Mouse (Mus musculus) ovary, postnatal 10 days (tissue): ENCODE data around the gene Prss57.

Experiments used
- DNase-seq: peaks from one replicate; pipeline ENCODE4 v3.0.0; 2022; ENCODE audit warnings: low spot score

Gene Prss57

GRCm38 (mm10) chr10:79790861-79791260 lies at the start of gene Prss57:
Gene Prss57 (minus strand): TSS chr10:79790961.
- DNase-seq: no peak

- no peak for DNase-seq
Measured at GRCm38 (mm10) chr10:79840091-79840490, 49.3 kb upstream of the Prss57 start.

- DNase-seq: no peak
Measured at GRCm38 (mm10) chr10:79838151-79838550, 47.4 kb upstream of the Prss57 start.

DNA sequence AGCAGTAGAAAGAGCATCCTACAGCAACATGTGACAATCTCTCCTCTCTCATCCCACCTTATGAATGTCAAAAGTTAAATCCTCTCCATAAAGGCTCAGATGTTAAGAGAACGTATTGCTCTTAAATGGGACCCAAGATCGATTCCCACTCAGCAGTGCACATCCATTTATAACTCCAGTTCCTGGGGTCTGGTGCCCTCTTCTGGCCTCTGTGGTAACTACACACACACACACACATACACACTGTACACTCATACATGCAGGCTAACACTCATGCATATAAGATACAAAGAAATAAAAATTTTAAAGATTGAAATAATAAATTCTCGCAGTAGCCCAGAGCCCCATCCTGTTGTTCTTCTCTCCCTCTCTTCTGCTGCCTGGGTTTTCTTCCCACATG lies 46.2 kb upstream of the Prss57 start:
- no peak for DNase-seq

DNA sequence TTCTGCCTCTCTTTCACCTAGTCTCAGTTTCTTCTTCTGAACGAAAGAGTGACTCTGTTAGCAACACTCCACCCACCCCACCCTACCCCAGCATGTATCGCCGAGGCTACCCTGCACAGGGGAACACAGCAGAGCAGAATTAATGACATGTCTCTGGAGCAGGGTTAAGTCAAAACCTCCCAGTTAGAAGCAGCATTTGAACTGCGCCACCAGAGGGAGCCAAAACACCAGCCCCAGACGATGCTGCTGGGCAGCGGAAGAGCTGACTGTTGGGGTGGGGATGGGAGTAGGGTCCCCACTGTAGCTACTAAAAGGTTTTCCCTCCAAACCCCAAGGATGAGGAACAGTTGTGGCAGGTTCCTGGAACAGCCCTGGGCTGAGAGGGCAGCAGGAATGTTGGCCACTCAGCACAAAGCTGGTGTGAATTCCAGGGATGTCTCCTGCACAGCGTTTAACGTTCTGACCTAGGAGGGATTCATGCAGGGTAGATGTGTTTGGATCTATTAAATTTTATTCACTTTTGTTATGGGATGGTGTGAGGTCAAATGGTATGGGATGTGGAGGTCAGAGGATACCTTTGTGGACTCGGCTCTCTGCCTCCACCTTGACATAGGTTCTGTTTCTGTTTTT lies 44.1 kb upstream of the Prss57 start:
- no peak for DNase-seq

DNA sequence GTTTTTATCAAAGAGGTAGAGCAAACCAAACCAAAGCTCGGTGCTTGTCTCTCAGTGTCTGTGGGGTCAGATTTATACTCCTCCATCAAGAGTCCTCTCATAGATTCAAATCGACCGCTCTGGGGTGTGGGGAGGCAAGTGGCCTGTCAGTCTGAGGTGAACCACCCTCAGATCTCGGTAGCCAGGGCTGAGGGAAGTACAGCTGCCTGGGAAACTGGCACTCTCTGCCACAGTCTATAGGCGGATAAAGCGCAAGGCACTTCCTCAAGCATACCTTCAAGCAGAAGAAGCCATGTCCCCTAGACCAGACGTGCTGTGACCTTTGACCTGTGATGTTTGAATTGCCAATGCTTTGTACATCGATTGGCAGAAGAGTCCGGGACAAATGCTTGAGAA lies 42.0 kb upstream of the Prss57 start:
- no peak for DNase-seq

DNA sequence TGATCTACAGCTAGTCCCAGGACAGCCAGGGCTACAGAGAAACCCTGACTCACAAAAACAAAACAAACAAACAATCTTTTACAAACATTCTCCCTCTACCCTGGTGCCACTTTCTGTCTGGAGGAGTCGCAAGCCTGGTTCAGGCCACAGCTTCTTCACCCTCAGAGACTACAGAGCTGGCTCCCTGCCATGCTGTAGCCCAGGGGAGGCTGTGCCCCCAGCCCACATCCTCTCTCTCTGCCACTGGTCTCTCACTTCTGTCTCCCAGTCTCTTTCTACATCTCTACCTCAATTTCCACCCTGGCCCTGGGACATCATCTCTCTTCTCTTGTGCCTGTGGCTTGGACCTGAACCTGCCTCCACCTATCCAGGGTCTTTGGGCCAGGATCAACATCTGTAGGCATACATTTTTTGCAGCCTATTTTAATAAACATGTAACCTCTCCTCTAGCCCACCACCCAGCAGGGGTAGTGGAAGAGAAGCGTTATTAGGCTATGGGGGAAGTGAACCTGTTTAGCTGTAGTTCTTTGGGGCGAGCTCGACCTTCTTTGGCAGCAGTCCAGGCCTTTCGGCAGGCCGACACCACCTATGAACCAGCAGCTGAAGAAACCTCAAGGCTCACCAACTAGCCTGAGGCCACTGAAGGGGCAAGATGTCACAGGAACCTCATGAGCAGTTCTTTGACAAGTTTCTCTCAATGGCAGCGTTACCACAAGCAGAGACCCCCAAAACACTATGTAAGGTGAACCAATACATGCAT lies 41.4 kb upstream of the Prss57 start:
- DNase-seq: no peak

GRCm38 (mm10) chr10:79831583-79831982 lies 40.8 kb upstream of the Prss57 start:
- DNase-seq: no peak

DNA sequence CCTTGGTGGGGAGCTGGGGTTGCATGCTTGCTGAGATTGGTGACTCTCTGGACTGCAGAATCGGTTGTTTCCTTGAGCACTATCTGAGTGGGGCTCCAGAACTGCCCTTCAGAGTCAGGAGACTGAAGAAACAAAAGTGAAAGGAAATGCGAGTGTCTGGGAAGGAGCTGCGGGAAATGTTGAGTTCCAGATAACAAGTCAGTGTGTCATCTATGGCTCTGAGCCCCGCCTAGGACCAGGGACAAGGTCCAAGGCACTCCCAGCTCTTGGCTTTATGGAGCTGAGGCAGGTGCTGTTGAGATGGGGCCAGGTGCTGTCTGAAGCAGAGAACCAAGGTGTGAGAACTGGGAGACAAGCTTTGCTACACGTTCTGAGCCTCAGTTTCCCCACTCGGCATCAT lies 33.7 kb upstream of the Prss57 start:
- DNase-seq: no peak

DNA sequence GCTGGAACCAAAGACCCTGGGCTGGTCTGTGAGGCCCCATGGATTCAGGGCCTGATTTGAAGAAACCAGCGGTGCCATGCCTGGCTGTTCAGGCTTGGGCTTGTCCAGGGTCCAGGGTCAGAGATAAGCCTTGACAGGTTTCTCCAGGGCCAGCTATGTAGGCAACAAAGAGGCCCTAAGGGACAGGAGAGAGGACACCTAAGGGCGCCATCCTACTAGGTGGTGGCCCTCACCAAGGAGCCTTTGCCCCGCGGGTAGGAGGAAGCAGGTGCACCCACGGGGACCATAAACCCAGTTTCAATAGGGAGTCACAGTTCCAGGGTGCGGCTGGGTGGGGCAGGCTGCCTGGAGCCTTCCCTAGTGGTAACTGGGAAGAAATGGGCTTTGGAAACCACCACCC lies 32.2 kb upstream of the Prss57 start:
- no peak for DNase-seq

DNA sequence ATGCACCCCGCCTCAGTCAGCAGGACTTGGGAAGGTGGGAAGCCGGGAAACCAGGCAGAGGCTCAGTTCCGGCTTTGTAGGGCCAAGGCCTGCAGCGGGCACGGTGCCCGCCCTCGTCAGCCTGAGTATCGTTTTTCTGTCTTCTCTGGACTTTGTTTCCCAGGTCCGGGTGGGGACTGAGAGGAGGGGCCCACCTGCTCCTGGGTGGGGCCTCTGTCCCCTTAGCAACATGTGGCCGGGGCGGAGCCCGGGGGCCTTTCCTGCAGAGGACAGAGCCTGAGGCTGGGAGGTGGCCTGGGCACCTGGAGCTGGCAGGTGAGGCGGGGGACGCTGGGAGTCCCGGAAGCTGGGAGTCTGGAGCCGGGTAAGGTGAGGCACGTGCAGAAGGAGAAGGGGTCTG lies 31.6 kb upstream of the Prss57 start:
- DNase-seq: no peak

- DNase-seq: no peak
Measured at GRCm38 (mm10) chr10:79821731-79822130, 31.0 kb upstream of the Prss57 start.

DNA sequence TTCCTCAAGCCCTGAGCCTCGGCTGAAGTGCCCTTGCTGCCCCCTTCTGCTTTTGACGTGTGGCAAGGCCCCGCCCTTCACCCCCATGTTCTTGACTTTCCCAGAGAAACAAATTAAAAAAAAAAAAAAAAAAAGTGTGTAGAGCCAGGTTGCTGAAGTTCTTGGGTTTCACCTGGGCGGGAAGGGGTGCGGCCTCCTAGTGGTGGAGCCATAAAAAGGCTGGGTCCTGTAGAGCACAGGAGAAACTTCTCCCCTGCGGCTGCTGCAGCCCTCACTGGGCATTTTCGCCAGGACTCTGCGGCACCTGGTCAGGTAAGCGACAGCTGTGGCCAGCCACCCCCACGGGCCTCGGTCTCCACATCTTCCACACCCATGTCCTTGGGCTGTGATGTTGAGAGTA lies 30.0 kb upstream of the Prss57 start, which contains the start of gene Misp:
TSS of gene Misp (plus strand) at position 208 of the 400 bp plus-strand sequence.
- no peak for DNase-seq

GRCm38 (mm10) chr10:79820277-79820676 lies 29.5 kb upstream of the Prss57 start:
- no peak for DNase-seq

- no peak for DNase-seq
Measured at GRCm38 (mm10) chr10:79819606-79820005, 28.8 kb upstream of the Prss57 start.

DNA sequence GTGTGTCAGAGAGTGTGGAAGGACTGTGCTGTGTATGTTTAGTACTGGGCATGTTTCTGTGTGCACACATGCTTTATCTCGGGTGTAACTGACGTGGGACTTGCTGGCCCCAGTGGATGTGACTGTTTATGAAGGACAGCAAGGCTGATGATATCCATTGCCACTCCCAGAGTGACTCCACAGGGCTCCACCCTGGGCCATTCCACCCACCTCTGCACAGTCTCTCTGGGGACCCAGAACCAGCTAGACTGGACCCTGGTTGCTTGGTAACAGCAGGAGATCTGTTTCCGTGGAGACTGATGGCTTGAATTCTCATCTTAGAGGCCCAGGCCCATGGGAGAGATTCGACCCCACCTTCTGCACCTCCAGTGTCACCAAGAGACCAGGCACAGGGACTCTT lies 27.5 kb upstream of the Prss57 start:
- DNase-seq: no peak

GRCm38 (mm10) chr10:79817111-79817510 lies 26.4 kb upstream of the Prss57 start:
- DNase-seq: no peak

DNA sequence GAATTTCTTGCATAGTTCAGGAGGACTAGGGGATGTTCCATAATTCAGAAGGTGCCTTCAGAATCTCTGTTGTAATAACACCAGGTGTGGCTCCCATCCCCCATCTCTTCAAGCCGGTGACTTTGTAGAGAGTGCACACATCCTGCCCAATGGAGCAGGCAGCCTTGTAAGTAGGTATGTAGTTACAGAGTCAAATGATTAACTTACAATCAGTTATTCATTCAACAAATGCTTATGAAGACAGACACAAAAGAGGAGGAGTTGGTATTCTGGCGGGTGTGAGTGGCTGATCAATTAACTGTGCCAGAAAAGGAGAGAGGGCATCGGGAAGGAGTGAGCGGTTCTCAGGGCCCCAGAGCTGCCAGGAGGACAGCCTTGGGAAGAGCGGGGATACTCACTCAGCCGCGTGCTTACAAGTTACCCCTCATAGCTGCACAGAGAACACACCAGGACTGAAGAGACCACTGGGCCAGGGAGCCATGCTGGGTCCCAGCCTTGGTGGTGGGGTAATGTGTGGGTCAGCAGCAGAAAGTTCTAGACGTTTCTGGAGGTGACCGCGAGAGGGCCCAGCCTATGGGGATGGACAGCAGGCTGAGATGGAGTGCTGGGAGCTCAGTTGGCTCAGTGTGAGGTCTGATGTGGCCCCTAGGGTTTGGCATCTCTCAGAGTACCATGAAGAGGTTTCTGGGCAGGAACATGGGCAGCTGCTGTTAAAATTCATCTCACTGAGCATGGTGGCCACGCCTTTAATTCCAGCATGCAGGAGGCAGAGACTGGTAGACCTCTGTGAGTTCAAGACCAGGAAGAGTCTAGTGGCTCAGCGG lies 25.1 kb upstream of the Prss57 start:
- DNase-seq: no peak

GRCm38 (mm10) chr10:79814271-79814842 lies 23.6 kb upstream of the Prss57 start:
- DNase-seq: no peak

DNA sequence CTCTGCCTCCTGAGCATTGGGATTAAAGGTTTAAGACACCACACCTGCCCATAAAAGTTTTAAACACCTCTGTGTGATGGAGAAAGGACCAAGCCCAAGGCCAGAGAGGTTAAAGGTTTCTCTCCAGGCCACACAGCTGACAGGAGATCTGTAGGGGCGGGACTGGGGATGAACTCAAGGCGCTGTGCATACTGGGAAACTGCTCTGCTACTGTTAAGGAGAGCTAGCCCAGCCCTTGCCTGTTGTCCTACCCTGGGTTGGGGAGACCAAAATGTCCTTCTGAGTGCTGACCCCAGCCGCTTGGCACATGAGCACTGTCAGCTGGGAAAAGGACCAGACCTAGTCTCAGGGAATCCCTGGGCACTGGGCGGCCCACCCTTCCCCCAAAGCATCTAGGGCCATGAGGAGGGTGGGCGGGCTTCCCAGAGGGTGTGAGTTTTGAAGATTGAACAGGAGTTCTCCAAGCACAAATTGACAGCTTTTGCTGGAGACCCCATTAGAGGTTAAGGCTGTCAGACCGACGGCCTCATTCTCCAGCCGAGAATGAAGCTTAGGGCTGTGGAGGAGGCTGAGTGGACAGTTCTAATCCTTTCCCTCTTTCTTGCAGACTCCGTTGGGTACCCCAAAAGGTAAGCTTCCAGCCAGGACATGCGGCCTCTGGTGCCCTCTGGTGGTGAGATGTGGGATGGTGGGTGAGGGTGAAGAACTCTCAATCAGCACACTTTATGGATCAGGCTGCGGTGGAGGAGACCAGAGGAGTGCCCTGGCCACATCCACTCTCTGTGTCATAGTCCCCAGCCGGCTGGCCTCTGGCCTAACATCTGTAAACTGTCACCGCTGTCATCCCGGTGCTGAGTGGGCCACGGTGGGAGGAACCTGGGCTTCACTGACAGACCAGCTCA lies 21.2 kb upstream of the Prss57 start:
- peak; percentile 88 for DNase-seq

DNA sequence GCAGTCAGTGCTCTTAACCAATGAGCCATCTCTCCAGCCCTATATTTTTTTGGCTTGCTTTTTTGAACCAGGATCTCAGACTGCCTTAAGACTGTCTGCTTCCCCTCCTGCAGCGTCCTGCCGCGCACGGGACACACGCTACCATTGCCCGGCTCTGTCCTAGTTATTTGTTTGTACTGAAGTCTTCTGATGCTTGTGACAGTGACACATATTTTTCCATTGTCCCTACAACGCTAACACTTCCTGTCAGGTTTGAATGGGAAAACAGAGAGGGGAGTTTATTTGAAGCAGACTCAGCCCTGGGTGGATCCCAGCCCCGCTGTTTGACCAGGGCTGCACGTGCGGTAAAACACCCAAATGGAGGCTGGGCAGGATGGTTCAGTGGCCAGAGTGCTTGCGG lies 18.0 kb upstream of the Prss57 start:
- DNase-seq: no peak

DNA sequence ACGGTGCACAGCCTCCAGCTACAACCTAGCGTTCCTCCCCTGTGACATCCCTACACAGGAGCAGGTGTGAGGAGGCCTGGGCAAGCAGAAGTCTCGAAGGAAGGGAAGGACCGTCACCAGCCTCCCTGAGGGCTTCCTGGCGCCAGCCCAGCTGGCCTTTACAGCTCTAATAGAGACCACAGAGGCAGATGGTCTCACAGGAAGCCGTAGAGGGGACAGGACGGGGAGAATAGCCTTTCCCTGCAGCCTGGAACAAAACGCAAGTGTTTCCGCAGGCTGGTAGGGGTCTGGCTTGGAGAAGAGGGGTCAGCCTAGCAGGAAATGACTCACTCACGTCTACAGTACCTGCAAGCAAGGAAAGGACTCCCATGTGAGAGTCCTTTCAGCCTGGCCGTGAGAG lies 17.1 kb upstream of the Prss57 start:
- no peak for DNase-seq
